Mouse (Mus musculus) cerebellum, adult 2 months (tissue): ENCODE measurements around the gene Tpbgl.

Experiments
- CTCF ChIP-seq: fragments of 200-500 bp; IDR thresholded peaks from 2 replicates; pipeline ENCODE4 v1.5.1; 2011; ENCODE audit warnings: low read depth, mild to moderate bottlenecking, control low read depth, low read length, moderate library complexity, borderline replicate concordance; ENCODE audit not compliant: insufficient read depth
- POLR2A ChIP-seq: fragments of 200-500 bp; IDR thresholded peaks from 2 replicates; pipeline ENCODE4 v1.6.1; 2011; ENCODE audit warnings: low read length, control low read depth, borderline replicate concordance; ENCODE audit not compliant: insufficient read depth

DNA sequence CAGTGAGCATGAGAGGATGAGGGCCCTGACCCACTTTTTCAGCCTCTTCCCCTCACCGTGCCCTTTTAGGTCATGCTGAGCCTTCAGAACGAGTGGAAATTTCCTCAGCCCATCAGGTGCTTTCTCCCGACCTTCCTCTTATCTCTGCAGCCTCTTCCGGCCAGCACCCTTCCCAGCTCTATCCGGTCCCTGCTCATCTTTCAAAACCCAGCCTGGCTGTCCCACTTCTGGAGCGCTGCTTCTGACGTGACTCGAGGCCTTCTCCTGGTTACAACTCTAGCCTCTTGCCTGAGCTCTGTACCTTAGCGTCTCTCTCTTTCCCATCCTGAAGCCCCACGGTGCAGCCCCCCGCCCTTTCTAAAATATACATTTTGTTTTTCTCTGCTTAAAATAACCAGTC is 27.3 kb upstream of the Tpbgl start:
- no peak for TF ChIP-seq POLR2A
- TF ChIP-seq CTCF: no peak
